Mouse (Mus musculus): ENCODE data around the gene Phldb2. TPM values are rescaled to one million over a fixed set of nuclear protein-coding genes. Genes with fewer than 3 reads are reported as not detected.

Gene Phldb2
- total RNA-seq, 2 experiments from 2014 or later: 7.0 to 9.7 TPM

DNA sequence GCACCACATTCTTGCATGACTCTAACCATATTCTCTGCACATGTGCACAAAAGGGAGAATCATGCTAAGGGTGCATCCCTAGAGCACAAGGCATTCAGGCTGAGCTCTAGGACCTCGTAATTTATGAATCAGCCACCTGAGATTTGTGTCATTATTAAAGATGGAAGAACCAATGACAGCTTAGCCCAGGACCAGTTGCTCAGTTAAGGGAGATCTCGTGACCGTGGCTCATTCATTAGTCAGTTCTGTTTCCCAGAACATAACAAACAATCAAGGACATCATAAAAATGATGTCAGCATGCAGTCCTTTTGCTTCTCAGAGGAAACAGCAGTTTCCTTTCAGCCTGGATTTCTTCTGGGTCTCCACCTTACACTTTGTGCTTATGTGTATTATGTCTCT is 7.6 kb upstream of the Phldb2 start:
- intact Hi-C loops (cut with DNase I): no loop called here
- DNase-seq (ENCODE audit: low spot score in 2 of 2): no peak

DNA sequence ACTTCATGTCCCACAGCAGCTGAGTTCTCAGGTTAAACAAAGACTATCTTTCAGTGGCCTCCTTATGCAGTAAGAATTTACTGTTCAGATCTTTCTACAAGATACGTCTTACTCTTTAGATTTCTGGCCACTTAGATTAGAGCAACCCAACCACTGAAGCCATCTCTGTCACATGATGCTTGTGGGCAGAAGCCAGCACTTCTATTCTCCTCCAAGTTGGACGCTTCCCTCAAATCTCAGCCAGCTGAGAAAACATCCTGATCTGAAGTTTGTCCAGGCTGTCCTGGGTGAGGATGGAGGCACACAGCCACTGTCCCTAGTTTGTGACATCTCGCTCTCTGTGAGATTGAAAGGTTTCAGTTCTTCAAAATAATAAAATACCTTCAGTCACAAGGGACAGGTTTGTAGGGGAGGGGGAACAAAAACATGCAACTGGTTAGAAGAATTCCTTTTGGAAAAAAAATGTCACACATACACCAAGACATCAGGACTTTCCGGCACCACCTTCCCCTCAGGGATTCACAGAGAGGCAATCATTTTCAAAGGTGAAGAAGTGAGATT is 3.1 kb upstream of the Phldb2 start:
- no peak for DNase-seq (ENCODE audit: low spot score in 2 of 2)
- intact Hi-C loops (cut with DNase I): no loop called here

DNA sequence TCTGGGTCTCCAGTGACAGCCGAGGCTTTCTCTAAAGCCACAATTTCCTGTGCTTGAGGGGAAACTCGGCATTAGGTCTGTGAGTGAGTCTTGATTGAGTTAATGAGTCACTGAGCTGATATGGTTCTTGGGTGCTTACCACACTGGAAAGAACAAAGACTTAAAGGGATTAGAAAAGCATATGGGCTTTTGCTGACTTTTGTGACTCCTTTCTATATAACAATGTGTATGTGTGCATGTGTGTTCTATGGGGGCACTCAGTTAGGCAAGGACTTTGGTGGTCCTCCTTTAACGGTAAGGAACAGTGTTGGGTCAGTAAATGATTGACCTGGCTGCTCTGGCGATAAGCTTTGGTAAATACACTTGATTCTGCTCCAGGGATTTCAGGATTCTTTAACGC is 897 bp downstream of the Phldb2 start:
- intact Hi-C loops (cut with DNase I): no loop called here
- no peak for DNase-seq (ENCODE audit: low spot score in 2 of 2)

- DNase-seq (ENCODE audit: low spot score in 2 of 2): no peak
- intact Hi-C loops (cut with DNase I): no loop called here
These were observed 1.4 kb downstream of the Phldb2 start for GRCm38 (mm10) chr16:45952035-45952434.

DNA sequence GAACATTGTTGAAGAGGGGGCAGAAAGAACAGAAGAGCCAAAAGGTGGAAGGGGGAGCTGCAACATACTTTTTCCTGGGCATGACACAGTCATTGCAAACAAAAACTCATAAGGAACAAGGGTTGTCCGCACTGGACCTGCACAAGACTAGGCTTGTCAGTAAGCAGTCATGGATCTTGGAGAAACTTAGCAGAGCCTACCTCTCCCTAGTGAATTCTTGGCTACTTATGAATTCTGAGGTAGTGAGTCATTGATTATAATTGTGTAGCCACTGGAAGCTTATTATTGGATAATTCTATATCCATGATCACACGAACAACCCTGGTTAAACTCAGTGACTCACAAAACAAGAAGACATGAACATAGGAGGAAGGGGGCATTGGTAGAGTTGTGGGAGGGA is 7.1 kb downstream of the Phldb2 start:
- no peak for DNase-seq (ENCODE audit: low spot score in 2 of 2)
- intact Hi-C loops (cut with DNase I): loop anchor here (10.0 kb wide), 1 partner anchor 1062 kb away; no protein-coding TSS in a partner anchor

DNA sequence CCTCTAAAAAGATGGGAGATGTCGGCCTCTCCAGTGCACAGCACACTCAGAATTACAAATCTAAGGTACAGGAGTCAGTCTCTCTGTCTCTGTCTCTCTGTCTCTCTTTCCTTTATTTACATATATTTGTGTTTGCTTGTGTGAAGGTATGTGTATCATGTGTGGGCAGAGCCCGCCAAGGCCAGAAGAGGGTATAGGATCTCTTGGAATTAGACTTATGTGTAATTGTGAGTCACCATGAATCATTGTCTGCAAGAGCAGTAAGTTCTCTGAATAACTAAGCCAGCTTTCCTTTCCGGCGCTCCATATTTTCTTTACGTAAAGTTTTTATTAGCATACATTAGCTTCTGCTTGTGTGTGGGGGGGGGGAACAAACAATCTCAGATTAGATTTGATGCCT is 7.7 kb downstream of the Phldb2 start:
- intact Hi-C loops (cut with DNase I): loop anchor here (10.0 kb wide), 1 partner anchor 1061 kb away; no protein-coding TSS in a partner anchor
- no peak for DNase-seq (ENCODE audit: low spot score in 2 of 2)

GRCm38 (mm10) chr16:45945174-45945631 is 8.2 kb downstream of the Phldb2 start:
- DNase-seq (ENCODE audit: low spot score in 2 of 2): no peak

GRCm38 (mm10) chr16:45942169-45942891 is 11.1 kb downstream of the Phldb2 start:
- no peak for DNase-seq (ENCODE audit: low spot score in 2 of 2)
- intact Hi-C loops (cut with DNase I): loop anchor here (10.0 kb wide), 1 partner anchor 1058 kb away; no protein-coding TSS in a partner anchor

More at GRCm38 (mm10) chr16:45945174-45945631, 8.2 kb downstream of the Phldb2 start:
- intact Hi-C loops (cut with DNase I): loop anchor here (10.0 kb wide), 1 partner anchor 1060 kb away; no protein-coding TSS in a partner anchor

DNA sequence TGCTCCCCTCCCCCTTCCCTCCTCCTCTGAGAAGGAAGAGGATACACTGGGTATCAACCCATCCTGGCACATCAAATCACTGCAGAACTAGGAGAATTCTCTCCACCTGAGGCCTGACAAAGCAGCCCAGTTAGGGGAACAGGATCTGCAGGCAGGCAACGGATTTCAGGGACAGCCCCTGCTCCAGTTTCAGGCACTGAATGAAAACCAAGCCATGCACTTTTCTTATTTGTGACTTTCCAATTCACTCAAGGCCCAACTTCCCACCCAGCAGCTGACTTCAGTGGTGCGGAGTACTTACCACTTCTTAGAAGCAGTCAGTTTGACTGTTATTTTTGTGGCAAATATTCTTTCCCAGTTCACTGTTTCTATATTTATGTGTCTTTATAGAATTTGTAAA is 12.7 kb downstream of the Phldb2 start:
- intact Hi-C loops (cut with DNase I): loop anchor here (10.0 kb wide), 1 partner anchor 1056 kb away; no protein-coding TSS in a partner anchor
- DNase-seq (ENCODE audit: low spot score in 2 of 2): no peak

DNA sequence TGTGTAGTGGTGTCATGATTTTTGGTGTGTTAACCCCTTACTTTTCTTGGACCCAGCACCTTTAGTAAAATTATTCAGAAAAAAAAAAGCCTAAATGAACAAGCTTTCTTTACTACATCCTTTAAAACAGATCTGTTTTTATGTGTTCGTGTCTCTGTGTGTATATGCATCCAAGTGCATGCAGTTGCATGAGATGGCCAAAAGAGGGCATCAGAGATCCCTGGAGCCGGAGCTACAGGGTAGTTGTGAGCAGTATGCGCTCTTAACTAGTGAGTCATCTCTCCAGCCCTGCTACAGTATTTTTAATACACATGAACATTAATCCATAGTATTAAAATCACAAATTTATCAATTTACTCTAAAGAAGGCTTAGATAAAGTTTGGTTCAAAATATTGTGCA is 14.0 kb downstream of the Phldb2 start:
- DNase-seq (ENCODE audit: low spot score in 2 of 2): no peak
- intact Hi-C loops (cut with DNase I): no loop called here

DNA sequence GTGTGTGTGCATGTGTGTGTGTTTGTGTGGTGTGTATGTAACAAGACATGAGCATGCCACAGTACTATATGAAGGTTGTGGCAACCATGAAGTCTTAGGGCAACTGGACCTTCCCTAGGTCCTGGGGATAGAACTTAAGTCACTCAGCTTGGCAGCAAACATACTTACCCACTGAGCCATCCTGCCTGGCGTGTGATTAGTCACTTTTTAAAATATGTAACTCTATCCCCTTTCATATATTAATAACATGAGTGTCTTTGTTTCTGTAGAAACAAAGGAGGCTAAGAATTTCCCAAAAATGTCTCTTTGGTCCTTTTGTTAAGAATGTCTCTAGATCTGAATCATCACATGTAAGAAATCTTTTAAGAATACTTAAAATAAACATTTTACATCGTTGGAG is 16.0 kb downstream of the Phldb2 start:
- no peak for DNase-seq (ENCODE audit: low spot score in 2 of 2)
- intact Hi-C loops (cut with DNase I): no loop called here

GRCm38 (mm10) chr16:45936521-45936920 is 16.9 kb downstream of the Phldb2 start:
- no peak for DNase-seq (ENCODE audit: low spot score in 2 of 2)
- intact Hi-C loops (cut with DNase I): no loop called here

DNA sequence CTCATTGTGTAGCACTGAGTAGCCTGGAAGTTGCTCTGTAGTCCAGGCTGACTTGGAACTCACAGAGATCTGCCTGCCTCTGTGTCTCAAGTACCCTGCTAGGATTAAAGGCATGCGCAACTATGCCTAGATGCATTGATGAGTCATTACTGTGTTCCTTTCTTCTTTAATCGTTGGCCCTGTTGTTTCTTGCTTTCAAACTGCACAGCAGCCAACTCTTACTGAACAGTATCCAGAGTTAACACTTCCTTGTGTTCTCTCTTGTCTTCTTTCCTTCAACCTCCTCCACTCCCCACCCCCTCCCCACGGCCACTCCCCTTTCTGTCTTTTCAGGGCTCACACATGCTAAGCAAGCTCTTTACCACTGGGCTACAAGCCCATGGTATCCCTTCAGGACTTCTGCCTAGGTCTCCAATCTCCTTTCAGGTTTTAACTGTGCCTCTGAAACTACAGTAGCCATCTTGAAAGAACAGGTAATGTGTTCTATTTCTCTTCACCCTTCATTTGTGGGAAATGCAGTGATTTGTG is 17.4 kb downstream of the Phldb2 start:
- no peak for DNase-seq (ENCODE audit: low spot score in 2 of 2)
- intact Hi-C loops (cut with DNase I): no loop called here

- no peak for DNase-seq (ENCODE audit: low spot score in 2 of 2)
- intact Hi-C loops (cut with DNase I): no loop called here
These were observed 18.5 kb downstream of the Phldb2 start for GRCm38 (mm10) chr16:45934721-45935407.

DNA sequence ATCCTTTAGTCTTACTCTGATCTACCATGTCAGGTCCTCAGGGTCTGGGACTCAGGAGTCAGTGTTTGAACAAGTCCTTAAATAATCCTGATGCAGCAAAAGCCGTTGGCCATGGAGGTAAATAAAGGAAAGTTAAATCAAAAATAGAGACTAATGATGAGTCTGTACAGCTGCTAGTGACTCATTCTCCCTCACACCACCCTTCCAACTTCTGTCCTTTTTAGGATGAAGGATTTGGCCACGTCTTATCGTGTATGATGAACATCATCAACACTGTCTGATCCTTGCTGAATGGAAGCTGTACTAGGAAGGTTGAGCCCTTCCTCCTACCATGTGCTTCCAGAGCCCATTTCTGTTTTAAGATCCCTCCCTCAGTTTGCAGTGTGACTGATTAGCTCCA is 23.1 kb downstream of the Phldb2 start:
- intact Hi-C loops (cut with DNase I): no loop called here

GRCm38 (mm10) chr16:45928090-45928489 is 25.3 kb downstream of the Phldb2 start:
- intact Hi-C loops (cut with DNase I): no loop called here

More for the DNA sequence above, 23.1 kb downstream of the Phldb2 start:
- no peak for DNase-seq (ENCODE audit: low spot score in 2 of 2)

GRCm38 (mm10) chr16:45927601-45928000 is 25.8 kb downstream of the Phldb2 start:
- no peak for DNase-seq (ENCODE audit: low spot score in 2 of 2)
- intact Hi-C loops (cut with DNase I): no loop called here

More at GRCm38 (mm10) chr16:45928090-45928489, 25.3 kb downstream of the Phldb2 start:
- no peak for DNase-seq (ENCODE audit: low spot score in 2 of 2)

DNA sequence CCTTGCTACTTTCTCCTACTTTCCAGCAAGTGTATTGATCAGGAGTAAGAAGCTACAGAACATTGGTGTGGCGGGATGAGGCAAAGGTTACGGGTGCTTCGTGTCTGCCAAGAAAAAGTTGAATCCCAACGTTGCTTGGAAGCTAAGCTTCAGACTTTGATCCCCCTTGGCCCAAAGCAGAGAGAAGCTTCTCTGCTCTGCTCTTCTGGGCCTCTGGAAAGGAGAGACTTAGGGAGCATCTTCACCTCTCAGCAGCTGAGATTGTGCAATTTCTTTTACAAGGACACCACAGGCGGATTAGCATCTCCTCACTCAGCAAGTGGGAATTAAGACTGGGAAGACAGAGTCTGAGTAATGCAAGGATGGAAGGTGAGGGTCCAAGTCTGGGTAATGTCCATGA is 26.5 kb downstream of the Phldb2 start:
- intact Hi-C loops (cut with DNase I): no loop called here
- DNase-seq (ENCODE audit: low spot score in 2 of 2): no peak

DNA sequence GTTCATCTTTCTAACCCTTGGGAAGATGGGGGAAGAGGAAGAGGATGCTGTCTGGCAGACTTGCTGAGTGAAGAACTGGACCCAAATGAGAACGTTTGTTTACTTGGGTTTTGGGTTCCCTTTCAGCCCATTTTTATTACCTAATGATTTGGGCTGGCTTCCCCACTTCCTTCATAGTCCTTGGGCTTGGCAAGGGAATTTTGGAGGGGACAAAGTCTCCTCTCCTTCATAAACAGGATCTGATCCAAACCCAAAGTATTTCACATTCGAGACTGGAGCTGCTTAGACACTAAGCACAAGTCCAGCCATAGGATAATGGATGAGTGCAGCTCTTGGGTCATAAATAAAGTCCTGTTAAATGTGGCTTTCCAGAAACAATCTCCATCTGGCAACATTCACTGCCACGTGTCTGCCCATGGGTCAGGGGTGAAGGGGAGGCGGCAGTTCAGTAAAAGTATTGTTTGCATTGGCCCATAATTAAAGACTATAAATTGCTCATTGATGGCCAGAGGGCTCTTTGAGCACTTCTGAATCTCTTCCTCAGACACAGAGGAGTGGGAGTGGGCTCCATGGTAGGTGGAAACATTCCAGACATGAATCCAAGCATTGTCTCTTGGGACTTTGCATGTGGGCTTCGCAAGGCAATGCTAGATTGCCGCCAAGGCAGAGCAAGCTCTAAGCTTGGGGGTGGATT is 29.5 kb downstream of the Phldb2 start:
- intact Hi-C loops (cut with DNase I): no loop called here
- no peak for DNase-seq (ENCODE audit: low spot score in 2 of 2)
